Comparison of ENCODE assay signal across 12 mouse cellular contexts in the genomic region with DNA sequence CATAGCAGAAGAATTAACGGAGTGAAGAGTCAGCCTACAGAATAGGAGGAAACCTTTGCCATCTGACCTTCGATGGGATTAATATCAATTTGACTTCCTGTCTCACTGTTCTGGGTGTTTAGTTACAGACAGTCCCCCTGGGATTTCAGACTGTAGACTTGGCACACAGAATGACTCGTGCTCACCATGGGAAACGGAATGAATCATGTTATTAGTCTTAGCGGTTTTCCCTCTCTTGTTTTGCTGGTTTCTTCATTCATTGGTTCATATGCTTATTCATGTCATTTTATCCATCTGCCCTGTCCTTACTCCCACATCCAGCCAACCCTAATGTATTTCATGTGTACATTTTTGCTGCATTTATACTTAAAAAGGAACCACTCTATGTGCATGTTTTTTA. TPM values are rescaled to one million over a fixed set of nuclear protein-coding genes. Genes with fewer than 3 reads are reported as not detected.
DNase-seq lines count a peak whose midpoint lies in the region; ATAC-seq and TF ChIP-seq lines count a peak whose summit lies in the region.
"Had no signal": no experiment of that assay in that cellular context is flagged by ENCODE, and none has a peak within 500 bp of the region (broad histone marks: within the 10 kb centered on the region; RNA-seq: fewer than 3 reads in every experiment).

No protein-coding gene starts in this region.

- ATAC-seq in lung, postnatal 0 days: no peak
- ATAC-seq in Patski: peak; percentile 26

- in situ Hi-C loops in Patski (cut with MboI; ENCODE audit: low pct_unique_long_range_greater_than_20kb): no loop called here

- no peak overlapping the region for H3K9ac ChIP-seq in lung, postnatal 0 days (replicated peaks; ENCODE audit: low read depth)
- H3K9ac ChIP-seq: liver, embryonic 15.5 days had no signal

- POLR2A ChIA-PET in Patski (lab: Charles Lee): no interaction called here

- H3K36me3 ChIP-seq in lung, postnatal 0 days (ENCODE audit: insufficient read depth, low read length): no peaks in the 10 kb centered on the region

- H3K4me1 ChIP-seq in lung, postnatal 0 days (ENCODE audit: insufficient read depth, low read depth, low read length): no peaks in the 10 kb centered on the region

- WGBS in lung, postnatal 0 days: 38% methylated on average over 5 of the region's 5 CpGs

- peak; percentile 16 for DNase-seq in heart, adult 8-10 months (ENCODE audit: low spot score)
- no peak for DNase-seq in heart, adult 9 months (ENCODE audit: low spot score in 2 of 2)
- DNase-seq in lung, postnatal 0 days (ENCODE audit: low spot score): peak; percentile 16
- no peak for DNase-seq in lung, postnatal 25 days (ENCODE audit: low spot score)
- DNase-seq in Patski (ENCODE audit: low read depth, low spot score): peak; percentile 85
- DNase-seq in testis, postnatal 10 days (ENCODE audit: low spot score): no peak
- DNase-seq in heart, postnatal 36 days: no peak
- DNase-seq: cerebellum, adult 11 months; embryo, embryonic 11 days; right cerebral cortex, adult 18-20 months had no signal

- no peak overlapping the region for H3K27ac ChIP-seq in lung, postnatal 0 days (ENCODE audit: low read length)

- no peak overlapping the region for H3K4me3 ChIP-seq in lung, postnatal 0 days (ENCODE audit: low read depth, low read length)
- H3K4me3 ChIP-seq: liver, embryonic 15.5 days; megakaryocyte, embryonic 14.5 days had no signal

- intact Hi-C loops in heart, postnatal 36 days (cut with DNase I): no loop called here

- TF ChIP-seq EP300 in lung, postnatal 0 days (IDR thresholded peaks at IDR 0.05): no peak

- H3K9me3 ChIP-seq in lung, postnatal 0 days (ENCODE audit: low read length): no peaks in the 10 kb centered on the region
- H3K9me3 ChIP-seq: liver, embryonic 15.5 days; megakaryocyte, embryonic 14.5 days had no signal

- no peak overlapping the region for H3K4me2 ChIP-seq in lung, postnatal 0 days (replicated peaks; ENCODE audit: low read depth, low read length)
- H3K4me2 ChIP-seq: liver, embryonic 15.5 days had no signal

- H3K27me3 ChIP-seq in lung, postnatal 0 days (replicated peaks; ENCODE audit: insufficient read depth, low read length): no peaks in the 10 kb centered on the region
- no peaks in the 10 kb centered on the region for H3K27me3 ChIP-seq in Patski
- H3K27me3 ChIP-seq: liver, embryonic 15.5 days had no signal

- no peak for TF ChIP-seq CTCF in lung, postnatal 0 days (IDR thresholded peaks at IDR 0.05)
- TF ChIP-seq CTCF in Patski (IDR thresholded peaks at IDR 0.05): no peak

- CTCF ChIA-PET in Patski (lab: Charles Lee): interaction anchor here (1.0 to 1.1 kb wide), 2 partner anchors 10 to 14 kb away, joined by 3 to 4 read pairs; a partner anchor contains a TSS

RNA-seq across cellular contexts. Expression of a gene that starts 14.3 kb away (rescaled TPM):
- 1 to 10 TPM; 3.6 to 8.6 (median 4.2) TPM for total RNA-seq in heart, adult 8-10 months (2022)
- 14.7 and 18.6 TPM in 2 replicates for polyA plus RNA-seq in lung, postnatal 0 days (2015; fragmentation: Nextera tagmentation; extraction: Ambion mirVana)
- 27.8 TPM for polyA plus RNA-seq in Patski (2021)
- total RNA-seq in heart, postnatal 36 days (2021): 1 to 10 TPM; 5.5 to 9.5 TPM

RNA-seq across cellular contexts. Expression of a gene that starts 40.8 kb away (rescaled TPM):
- 10 to 100 TPM; 11.5 to 14.9 (median 14.4) TPM for total RNA-seq in heart, adult 8-10 months (2022)
- polyA plus RNA-seq in lung, postnatal 0 days (2015; fragmentation: Nextera tagmentation; extraction: Ambion mirVana): 7.6 and 10.2 TPM in 2 replicates
- 21.9 TPM for polyA plus RNA-seq in Patski (2021)
- total RNA-seq in heart, postnatal 36 days (2021): 10 to 100 TPM; 14.6 to 15.0 TPM

Comparison
In these comparisons a context has a peak if more than half of its experiments do, and no peak if none do; other contexts are left out.
1. DNase-seq: peak in heart, adult 8-10 months (single experiment), lung, postnatal 0 days (single experiment) and Patski (single experiment); none in heart, adult 9 months (0 of 2), lung, postnatal 25 days (single experiment), testis, postnatal 10 days (single experiment) and heart, postnatal 36 days (0 of 2).